Mouse (Mus musculus) intestine, postnatal 0 days (tissue): ENCODE results near the gene Cdh18. TPM values are rescaled to one million over a fixed set of nuclear protein-coding genes. Genes with fewer than 3 reads are reported as not detected.

Experiments
- ATAC-seq: fragments of 200-750 bp; cut with Nextera tagmentation; 2 replicates; pipeline ENCODE4 v1.8.0; 2017; ENCODE audit warnings: mild to moderate bottlenecking, moderate TSS enrichment, moderate library complexity
- H3K27ac ChIP-seq: fragments of 300-500 bp; sonication (generic); 2 replicates; pipeline ENCODE4 v1.5.1; 2014; ENCODE audit warnings: mild to moderate bottlenecking, low read depth, low read length, moderate library complexity
- H3K27me3 ChIP-seq: fragments of 300-500 bp; sonication (generic); replicated peaks from 2 replicates; pipeline ENCODE4 v1.6.1; 2014; ENCODE audit warnings: low read length, mixed read lengths; ENCODE audit not compliant: control insufficient read depth, insufficient read depth
- H3K36me3 ChIP-seq: fragments of 300-500 bp; sonication (generic); 2 replicates; pipeline ENCODE4 v1.6.1; 2014; ENCODE audit warnings: mild to moderate bottlenecking, moderate library complexity; ENCODE audit not compliant: control insufficient read depth, insufficient read depth
- H3K4me1 ChIP-seq: fragments of 300-500 bp; sonication (generic); replicated peaks from 2 replicates; pipeline ENCODE4 v1.6.1; 2014; ENCODE audit warnings: antibody characterized with exemption, low read length, mixed read lengths; ENCODE audit not compliant: control insufficient read depth, insufficient read depth
- H3K4me2 ChIP-seq: fragments of 300-500 bp; sonication (generic); replicated peaks from 2 replicates; pipeline ENCODE4 v1.6.1; 2014; ENCODE audit warnings: low read depth, mild to moderate bottlenecking, moderate library complexity
- H3K4me3 ChIP-seq: fragments of 300-500 bp; sonication (generic); 2 replicates; pipeline ENCODE4 v1.5.1; 2014; ENCODE audit warnings: low read depth, low read length
- H3K9ac ChIP-seq: fragments of 300-500 bp; sonication (generic); 2 replicates; pipeline ENCODE4 v1.6.1; 2014; ENCODE audit warnings: mild to moderate bottlenecking, low read depth, low read length
- H3K9me3 ChIP-seq: fragments of 300-500 bp; sonication (generic); 2 replicates; pipeline ENCODE4 v1.6.1; 2016; ENCODE audit warnings: mixed run types; ENCODE audit not compliant: control insufficient read depth
- CTCF ChIP-seq: sonication (generic); IDR thresholded peaks from 2 replicates; pipeline ENCODE4 v1.5.1; 2016; ENCODE audit warnings: low read depth, mild to moderate bottlenecking, control low read depth, antibody characterized with exemption, moderate library complexity
- WGBS: fragments of 180-500 bp; shearing (Covaris S2); extraction: QIAGEN DNeasy Blood & Tissue Kit; methylation state at CpG from one replicate; pipeline ENCODE4 v1.1.7; 2014; 5-methylcytosine and 5-hydroxymethylcytosine counted together
- polyA plus RNA-seq: library from polyadenylated mRNA; unstranded; fragments of >200 nt; fragmentation: Nextera tagmentation; extraction: Ambion mirVana; gene quantifications from 2 replicates; pipeline ENCODE4 v1.2.1, GENCODE M21; 2015

Cdh18 gene
- polyA plus RNA-seq, 1 experiment from 2014 or later, result 0.25 TPM

DNA sequence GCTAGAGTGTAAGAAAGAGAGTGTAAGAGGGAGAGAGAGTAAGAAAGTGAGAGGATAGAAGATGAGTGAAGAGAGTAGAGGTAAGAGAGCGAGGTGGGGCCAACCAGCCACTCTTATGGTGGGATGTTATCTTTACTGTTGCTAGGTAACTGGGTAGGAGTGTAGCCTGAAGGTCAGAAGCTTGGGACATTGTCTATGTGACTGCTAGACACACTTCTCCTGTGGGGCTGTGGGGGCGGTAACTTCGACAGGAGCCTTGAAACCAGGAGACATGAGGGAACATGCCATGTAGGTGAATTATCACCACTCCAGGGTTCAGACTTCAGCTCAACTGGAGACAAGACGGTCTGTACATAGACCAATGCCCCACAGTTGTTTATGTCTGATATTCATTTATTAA is 227.5 kb downstream of the Cdh18 start:
- no peak overlapping the region for H3K4me3 ChIP-seq
- TF ChIP-seq CTCF, result no peak
- no peak overlapping the region for H3K4me2 ChIP-seq
- H3K27me3 ChIP-seq, result no peaks in the 10 kb centered on the region
- 86% methylated on average over 4 of the region's 4 CpGs for WGBS
- no peaks in the 10 kb centered on the region for H3K4me1 ChIP-seq
- no peak for ATAC-seq
- H3K9ac ChIP-seq, result no peak overlapping the region
- H3K9me3 ChIP-seq, result no peaks in the 10 kb centered on the region
- H3K36me3 ChIP-seq, result no peaks in the 10 kb centered on the region
- no peak overlapping the region for H3K27ac ChIP-seq

DNA sequence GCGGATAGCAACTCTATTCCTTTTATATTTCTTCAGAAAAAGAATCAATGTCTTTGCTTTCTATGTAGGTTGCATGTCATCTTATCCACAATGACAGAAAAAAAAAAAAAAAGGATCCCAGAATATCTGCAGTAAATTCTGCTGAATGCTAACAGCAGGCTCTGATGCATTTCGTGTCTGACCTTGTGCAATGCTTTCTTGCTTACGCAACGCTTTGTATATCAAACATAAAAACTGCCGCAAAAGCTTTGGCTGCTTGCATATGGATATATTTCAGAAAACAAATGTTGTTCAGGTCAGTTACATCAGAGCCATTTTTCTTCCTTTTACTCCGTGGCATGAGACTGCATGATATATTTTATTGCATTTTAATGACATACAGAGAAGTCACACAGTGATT is 240.9 kb downstream of the Cdh18 start:
- no peaks in the 10 kb centered on the region for H3K27me3 ChIP-seq
- 78% methylated on average over 6 of the region's 6 CpGs for WGBS
- no peak overlapping the region for H3K9ac ChIP-seq
- H3K4me3 ChIP-seq, result no peak overlapping the region
- TF ChIP-seq CTCF, result no peak
- H3K36me3 ChIP-seq, result no peaks in the 10 kb centered on the region
- no peaks in the 10 kb centered on the region for H3K4me1 ChIP-seq
- no peak overlapping the region for H3K4me2 ChIP-seq
- H3K27ac ChIP-seq, result no peak overlapping the region
- H3K9me3 ChIP-seq, result no peaks in the 10 kb centered on the region
- ATAC-seq, result no peak

- ATAC-seq, result no peak
- WGBS, result 80% methylated on average over 3 of the region's 3 CpGs
- Histone ChIP-seq H3K9me3 (no peaks in the 10 kb centered on the region), H3K27ac (no peak overlapping the region), H3K4me2 (no peak overlapping the region), H3K4me1 (no peaks in the 10 kb centered on the region), H3K4me3 (no peak overlapping the region), H3K27me3 (no peaks in the 10 kb centered on the region), H3K36me3 (no peaks in the 10 kb centered on the region), H3K9ac (no peak overlapping the region)
- no peak for TF ChIP-seq CTCF
Observed at GRCm38 (mm10) chr15:22791791-22792190, 243.0 kb downstream of the Cdh18 start.

DNA sequence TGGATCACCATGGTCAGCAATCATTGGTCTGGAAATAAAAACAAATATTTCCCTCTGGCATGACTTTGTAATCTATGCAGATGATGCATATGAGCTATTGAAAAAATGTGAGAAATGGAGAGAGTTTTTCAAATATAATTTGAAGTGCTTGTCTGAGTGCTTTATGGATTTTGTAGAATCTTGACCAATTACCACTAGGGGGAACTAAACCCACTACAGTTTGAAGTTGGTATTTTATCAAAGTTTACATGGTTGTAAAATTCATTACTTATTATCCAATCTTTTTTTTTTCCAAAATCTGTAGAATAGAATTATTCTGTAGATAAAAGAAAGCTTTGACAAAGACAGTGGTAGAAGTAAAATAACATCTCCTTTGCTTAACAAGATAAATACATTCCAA is 284.3 kb downstream of the Cdh18 start:
- Histone ChIP-seq H3K27ac (no peak overlapping the region), H3K4me1 (no peaks in the 10 kb centered on the region), H3K4me2 (no peak overlapping the region), H3K9me3 (no peaks in the 10 kb centered on the region), H3K27me3 (no peaks in the 10 kb centered on the region), H3K36me3 (no peaks in the 10 kb centered on the region), H3K9ac (no peak overlapping the region), H3K4me3 (no peak overlapping the region)
- TF ChIP-seq CTCF, result no peak; the same call in 1 of the 2 replicates
- no peak for ATAC-seq

GRCm38 (mm10) chr15:22837173-22837572 is 288.4 kb downstream of the Cdh18 start:
- Histone ChIP-seq H3K27me3 (no peaks in the 10 kb centered on the region), H3K4me3 (no peak overlapping the region), H3K9me3 (no peaks in the 10 kb centered on the region), H3K4me2 (no peak overlapping the region), H3K9ac (no peak overlapping the region), H3K27ac (no peak overlapping the region), H3K4me1 (no peaks in the 10 kb centered on the region), H3K36me3 (no peaks in the 10 kb centered on the region)
- TF ChIP-seq CTCF, result no peak
- ATAC-seq, result no peak
- 44% methylated on average over 1 of the region's 1 CpGs for WGBS

GRCm38 (mm10) chr15:22857704-22858103 is 308.9 kb downstream of the Cdh18 start:
- Histone ChIP-seq H3K9me3 (no peaks in the 10 kb centered on the region), H3K4me2 (no peak overlapping the region), H3K4me1 (no peaks in the 10 kb centered on the region), H3K9ac (no peak overlapping the region), H3K36me3 (no peaks in the 10 kb centered on the region), H3K4me3 (no peak overlapping the region), H3K27me3 (no peaks in the 10 kb centered on the region), H3K27ac (no peak overlapping the region)
- no peak for ATAC-seq
- no peak for TF ChIP-seq CTCF

- 73% methylated on average over 1 of the region's 1 CpGs for WGBS
- Histone ChIP-seq H3K9ac (no peak overlapping the region), H3K4me1 (no peaks in the 10 kb centered on the region), H3K27ac (no peak overlapping the region), H3K9me3 (no peaks in the 10 kb centered on the region), H3K27me3 (no peaks in the 10 kb centered on the region), H3K4me2 (no peak overlapping the region), H3K36me3 (no peaks in the 10 kb centered on the region), H3K4me3 (no peak overlapping the region)
- ATAC-seq, result no peak
- no peak for TF ChIP-seq CTCF
Observed at GRCm38 (mm10) chr15:22870679-22871078, 321.9 kb downstream of the Cdh18 start.
